Comparison of ENCODE assay signal across 32 mouse cellular contexts in genomic region chr2:129253631-129253970, GRCm38 (mm10). TPM values are rescaled to one million over a fixed set of nuclear protein-coding genes. Genes with fewer than 3 reads are reported as not detected.
A peak's percentile ranks its signal among the peaks of the same experiment; 100 is the strongest.
DNase-seq lines count a peak whose midpoint lies in the region; ATAC-seq and TF ChIP-seq lines count a peak whose summit lies in the region.
"Had no signal": no experiment of that assay in that cellular context is flagged by ENCODE, and none has a peak within 500 bp of the region (broad histone marks: within the 10 kb centered on the region; RNA-seq: fewer than 3 reads in every experiment).

No protein-coding gene starts in this region.

- peaks cover 4% of the 10 kb centered on the region for H3K4me1 ChIP-seq in ES-Bruce4 (ENCODE audit: control insufficient read depth, insufficient read depth, low read length)
- H3K4me1 ChIP-seq in intestine, embryonic 15.5 days (replicated peaks) = peaks cover 25% of the 10 kb centered on the region
- H3K4me1 ChIP-seq: forebrain, embryonic 13.5 days; heart, embryonic 15.5 days; limb, embryonic 12.5 days had no signal

- no peak overlapping the region for H3K27ac ChIP-seq in ES-Bruce4 (ENCODE audit: insufficient read depth, low read length)
- 0 out of 2 replicates have a peak overlapping the region, but pooled peaks have one; percentile 13 for H3K27ac ChIP-seq in intestine, embryonic 15.5 days
- H3K27ac ChIP-seq: forebrain, embryonic 13.5 days; heart, embryonic 15.5 days; hindbrain, embryonic 12.5 days; hindbrain, postnatal 0 days; kidney, postnatal 0 days; limb, embryonic 12.5 days; midbrain, embryonic 13.5 days; neural tube, embryonic 13.5 days had no signal

- no peak for TF ChIP-seq EP300 in ES-Bruce4 (IDR thresholded peaks at IDR 0.05; ENCODE audit: insufficient read depth, low read depth, low read length)

- 45% methylated on average over 2 of the region's 2 CpGs for WGBS in intestine, embryonic 15.5 days

- peak overlapping the region; percentile 12 for H3K9ac ChIP-seq in ES-Bruce4 (ENCODE audit: low read depth, poor library complexity, severe bottlenecking)
- H3K9ac ChIP-seq in intestine, embryonic 15.5 days = no peak overlapping the region
- H3K9ac ChIP-seq: forebrain, embryonic 13.5 days; heart, embryonic 15.5 days; hindbrain, embryonic 12.5 days; limb, embryonic 12.5 days; midbrain, embryonic 13.5 days; neural tube, embryonic 13.5 days had no signal

- no peak overlapping the region for H3K4me2 ChIP-seq in intestine, embryonic 15.5 days (replicated peaks)
- H3K4me2 ChIP-seq: forebrain, embryonic 13.5 days; heart, embryonic 15.5 days; hindbrain, embryonic 12.5 days; limb, embryonic 12.5 days; midbrain, embryonic 13.5 days; neural tube, embryonic 13.5 days had no signal

- TF ChIP-seq POLR2A in ES-Bruce4 (IDR thresholded peaks at IDR 0.05; ENCODE audit: insufficient read depth, low read length) = no peak

- no peaks in the 10 kb centered on the region for H3K27me3 ChIP-seq in ES-Bruce4 (ENCODE audit: control insufficient read depth, insufficient read depth, low read length, poor library complexity, severe bottlenecking)
- H3K27me3 ChIP-seq in intestine, embryonic 15.5 days (replicated peaks) = no peaks in the 10 kb centered on the region
- H3K27me3 ChIP-seq: forebrain, embryonic 13.5 days; heart, embryonic 15.5 days; hindbrain, embryonic 12.5 days; limb, embryonic 12.5 days; midbrain, embryonic 13.5 days; neural tube, embryonic 13.5 days had no signal

- no peak for TF ChIP-seq CTCF in ES-Bruce4 (IDR thresholded peaks at IDR 0.05; ENCODE audit: low read depth, low read length)

- no peaks in the 10 kb centered on the region for H3K9me3 ChIP-seq in ES-Bruce4 (replicated peaks; ENCODE audit: control insufficient read depth, insufficient read depth, low read length, poor library complexity, severe bottlenecking)
- H3K9me3 ChIP-seq in intestine, embryonic 15.5 days = no peaks in the 10 kb centered on the region
- H3K9me3 ChIP-seq: forebrain, embryonic 13.5 days; heart, embryonic 10.5 days; heart, embryonic 15.5 days; hindbrain, embryonic 12.5 days; limb, embryonic 12.5 days; midbrain, embryonic 13.5 days; neural tube, embryonic 13.5 days had no signal

- no peak; the same call in 1 of the 2 replicates for ATAC-seq in intestine, embryonic 15.5 days
- ATAC-seq: forebrain, embryonic 13.5 days; hindbrain, postnatal 0 days; lung, postnatal 0 days; midbrain, embryonic 13.5 days had no signal

- H3K36me3 ChIP-seq in ES-Bruce4 (ENCODE audit: control insufficient read depth, insufficient read depth, low read length, poor library complexity, severe bottlenecking) = no peaks in the 10 kb centered on the region
- no peaks in the 10 kb centered on the region for H3K36me3 ChIP-seq in intestine, embryonic 15.5 days
- H3K36me3 ChIP-seq: heart, embryonic 10.5 days; heart, embryonic 15.5 days; hindbrain, embryonic 12.5 days; limb, embryonic 12.5 days; midbrain, embryonic 13.5 days; neural tube, embryonic 13.5 days had no signal

- peak; percentile 60 for DNase-seq in heart, adult 11 months
- no peak for DNase-seq in heart, postnatal 4 days
- DNase-seq in kidney, postnatal 25 days = peak; percentile 33 to 56
- DNase-seq in kidney, postnatal 4 days = no peak
- no peak for DNase-seq in urinary bladder, adult 2 months (ENCODE audit: low spot score)
- no peak for DNase-seq in left cerebral cortex, adult 8-10 months (ENCODE audit: low spot score in 2 of 2)
- DNase-seq: adrenal gland, postnatal 14 days; cerebellum, adult 11 months; cerebellum, adult 9-10 months; cerebellum, postnatal 36 days; gastrocnemius, postnatal 14 days; right cerebral cortex, postnatal 14 days; spleen, adult 18-20 months; thymus, adult 18-20 months; thymus, postnatal 25 days had no signal

- peak overlapping the region; percentile 47 for H3K4me3 ChIP-seq in ES-Bruce4 (ENCODE audit: low read depth, low read length)
- no peak overlapping the region for H3K4me3 ChIP-seq in intestine, embryonic 15.5 days (replicated peaks)
- H3K4me3 ChIP-seq: forebrain, embryonic 13.5 days; heart, embryonic 10.5 days; heart, embryonic 15.5 days; hindbrain, embryonic 12.5 days; limb, embryonic 12.5 days; midbrain, embryonic 13.5 days; neural tube, embryonic 13.5 days had no signal

RNA-seq across cellular contexts. Expression of gene Ckap2l, which starts 43.4 kb away (rescaled TPM):
- 10 to 100 TPM; 37.8 to 45.4 TPM for total RNA-seq in heart, postnatal 4 days (2021)
- 53.1 and 58.1 TPM in 2 replicates for polyA plus RNA-seq in ES-Bruce4 (2011; ENCODE audit: insufficient read depth, insufficient read length, low read depth, missing spikeins)
- 34.2 and 35.8 TPM in 2 replicates for polyA plus RNA-seq in intestine, embryonic 15.5 days (2015; fragmentation: Nextera tagmentation; extraction: Ambion mirVana)
- polyA plus RNA-seq in urinary bladder, adult 2 months (2012; rRNA removed) = 0.52 and 1.4 TPM in 2 replicates
- under 1 TPM; 0.63 to 0.78 (median 0.76) TPM for total RNA-seq in left cerebral cortex, adult 8-10 months (2022)

RNA-seq across cellular contexts. Expression of gene Slc20a1, which starts 55.0 kb away (rescaled TPM):
- 10 to 100 TPM; 31.3 to 34.4 TPM for total RNA-seq in heart, postnatal 4 days (2021)
- 224 and 225 TPM in 2 replicates for polyA plus RNA-seq in ES-Bruce4 (2011; ENCODE audit: insufficient read depth, insufficient read length, low read depth, missing spikeins)
- polyA plus RNA-seq in intestine, embryonic 15.5 days (2015; fragmentation: Nextera tagmentation; extraction: Ambion mirVana) = 33.6 and 35.4 TPM in 2 replicates
- polyA plus RNA-seq in urinary bladder, adult 2 months (2012; rRNA removed) = 26.0 and 34.4 TPM in 2 replicates
- 100 to 1,000 TPM; 136 to 167 (median 155) TPM for total RNA-seq in left cerebral cortex, adult 8-10 months (2022)

RNA-seq across cellular contexts. Expression of gene Il1a, which starts 56.2 kb away (rescaled TPM):
- under 1 TPM in 1 of 2 experiments, not detected in 1; 0.14 TPM for total RNA-seq in heart, postnatal 4 days (2021)
- polyA plus RNA-seq in ES-Bruce4 (2011; ENCODE audit: insufficient read depth, insufficient read length, low read depth, missing spikeins) = not detected in 2 replicates
- polyA plus RNA-seq in intestine, embryonic 15.5 days (2015; fragmentation: Nextera tagmentation; extraction: Ambion mirVana) = 0.40 and 0.68 TPM in 2 replicates
- not detected in 2 replicates for polyA plus RNA-seq in urinary bladder, adult 2 months (2012; rRNA removed)
- 1 to 10 TPM in 2 of 4 experiments, under 1 TPM in 2; 0.70 to 1.0 (median 0.87) TPM for total RNA-seq in left cerebral cortex, adult 8-10 months (2022)
- total RNA-seq: gastrocnemius, postnatal 14 days; granulocyte monocyte progenitor cell, adult 5-6 weeks; heart, postnatal 25 days; hindbrain, postnatal 0 days; megakaryocyte-erythroid progenitor cell, adult 5-6 weeks had no signal
- polyA plus RNA-seq: C2C12; embryonic facial prominence, embryonic 11.5 days; kidney, postnatal 0 days; limb, embryonic 12.5 days had no signal

Comparison
In these comparisons a context has a peak if more than half of its experiments do, and no peak if none do; other contexts are left out.
1. DNase-seq: peak in heart, adult 11 months (single experiment) and kidney, postnatal 25 days (2 of 2); none in heart, postnatal 4 days (single experiment), kidney, postnatal 4 days (0 of 2), urinary bladder, adult 2 months (single experiment) and left cerebral cortex, adult 8-10 months (0 of 2).
2. RNA of gene Ckap2l, which starts 43.4 kb away (polyA plus RNA-seq): 53.1 to 58.1 TPM in ES-Bruce4 and 34.2 to 35.8 TPM in intestine, embryonic 15.5 days; 0.52 to 1.4 TPM in urinary bladder, adult 2 months; every median in the first group is over 10 times any median in the second.